Comparison of ENCODE assay signal across 11 mouse cellular contexts in genomic region chr16:91767165-91767701, GRCm38 (mm10). TPM values are rescaled to one million over a fixed set of nuclear protein-coding genes. Genes with fewer than 3 reads are reported as not detected.
DNase-seq lines count a peak whose midpoint lies in the region; ATAC-seq lines count a peak whose summit lies in the region.
"Had no signal": no experiment of that assay in that cellular context is flagged by ENCODE, and none has a peak within 500 bp of the region (broad histone marks: within the 10 kb centered on the region; RNA-seq: fewer than 3 reads in every experiment).

No protein-coding gene starts in this region.

- H3K27me3 ChIP-seq in kidney, embryonic 15.5 days = no peaks in the 10 kb centered on the region
- no peaks in the 10 kb centered on the region for H3K27me3 ChIP-seq in midbrain, embryonic 14.5 days (ENCODE audit: control insufficient read depth, insufficient read depth, low read length)
- H3K27me3 ChIP-seq: heart, embryonic 15.5 days; midbrain, embryonic 15.5 days; stomach, embryonic 15.5 days had no signal

- H3K4me2 ChIP-seq in kidney, embryonic 15.5 days = no peak overlapping the region
- no peak overlapping the region for H3K4me2 ChIP-seq in midbrain, embryonic 14.5 days (ENCODE audit: low read length)
- H3K4me2 ChIP-seq: heart, embryonic 15.5 days; midbrain, embryonic 15.5 days; stomach, embryonic 15.5 days had no signal

- no peak overlapping the region for H3K9ac ChIP-seq in kidney, embryonic 15.5 days
- no peak overlapping the region for H3K9ac ChIP-seq in midbrain, embryonic 14.5 days (replicated peaks; ENCODE audit: low read length)
- H3K9ac ChIP-seq: heart, embryonic 15.5 days; midbrain, embryonic 15.5 days; stomach, embryonic 15.5 days had no signal

- peaks cover 43% of the 10 kb centered on the region for H3K4me1 ChIP-seq in kidney, embryonic 15.5 days
- peaks cover 23% of the 10 kb centered on the region for H3K4me1 ChIP-seq in brown adipose tissue, adult 24 weeks (ENCODE audit: control insufficient read depth, insufficient read depth, insufficient read length, low read length)
- peaks cover 52% of the 10 kb centered on the region for H3K4me1 ChIP-seq in midbrain, embryonic 14.5 days (ENCODE audit: control insufficient read depth, insufficient read depth, low read length)

- ATAC-seq in kidney, embryonic 15.5 days (replicated peaks; ENCODE audit: low FRiP score) = no peak
- ATAC-seq in granulocyte monocyte progenitor cell, adult 5-6 weeks (replicated peaks; ENCODE audit: poor library complexity, severe bottlenecking) = peak; percentile 83
- ATAC-seq in midbrain, embryonic 14.5 days (ENCODE audit: low FRiP score, low TSS enrichment) = no peak
- no peak for ATAC-seq in erythroblast, adult 5-6 weeks (replicated peaks; ENCODE audit: low FRiP score, poor library complexity, severe bottlenecking)
- ATAC-seq: midbrain, embryonic 15.5 days had no signal

- no peak overlapping the region for H3K4me3 ChIP-seq in kidney, embryonic 15.5 days (replicated peaks)
- no peak overlapping the region for H3K4me3 ChIP-seq in brown adipose tissue, adult 24 weeks (ENCODE audit: insufficient read depth, low read depth, low read length)
- no peak overlapping the region for H3K4me3 ChIP-seq in midbrain, embryonic 14.5 days (replicated peaks; ENCODE audit: low read depth, low read length)
- H3K4me3 ChIP-seq: heart, embryonic 15.5 days; midbrain, embryonic 15.5 days; stomach, embryonic 15.5 days had no signal

- H3K36me3 ChIP-seq in kidney, embryonic 15.5 days = peaks cover 3% of the 10 kb centered on the region; the same call in 1 of the 2 replicates
- no peaks in the 10 kb centered on the region for H3K36me3 ChIP-seq in midbrain, embryonic 14.5 days (ENCODE audit: control insufficient read depth, insufficient read depth, low read length)
- H3K36me3 ChIP-seq: heart, embryonic 15.5 days; midbrain, embryonic 15.5 days; stomach, embryonic 15.5 days had no signal

- no peaks in the 10 kb centered on the region for H3K9me3 ChIP-seq in kidney, embryonic 15.5 days (replicated peaks)
- H3K9me3 ChIP-seq in midbrain, embryonic 14.5 days (ENCODE audit: control insufficient read depth, low read length) = no peaks in the 10 kb centered on the region
- H3K9me3 ChIP-seq: heart, embryonic 15.5 days; midbrain, embryonic 15.5 days; stomach, embryonic 15.5 days had no signal

- DNase-seq in kidney, adult 18-20 months = peak; percentile 57
- DNase-seq in 416B (ENCODE audit: low read depth) = peak; percentile 32
- no peak for DNase-seq in midbrain, embryonic 14.5 days
- DNase-seq in retina, embryonic 14.5 days (ENCODE audit: low spot score) = no peak

- H3K27ac ChIP-seq in kidney, embryonic 15.5 days = no peak overlapping the region
- peak overlapping the region; percentile 77 for H3K27ac ChIP-seq in brown adipose tissue, adult 24 weeks (replicated peaks; ENCODE audit: low read depth, low read length)
- no peak overlapping the region for H3K27ac ChIP-seq in midbrain, embryonic 14.5 days (replicated peaks; ENCODE audit: low read depth, low read length)
- H3K27ac ChIP-seq: heart, embryonic 15.5 days; midbrain, embryonic 15.5 days; stomach, embryonic 15.5 days had no signal

- 82% methylated on average over 11 of the region's 11 CpGs for WGBS in kidney, embryonic 15.5 days
- 89% methylated on average over 11 of the region's 11 CpGs for WGBS in midbrain, embryonic 14.5 days

RNA-seq across cellular contexts. Expression of gene Itsn1, which starts 38.2 kb away (rescaled TPM):
- 24.6 and 27.6 TPM in 2 replicates for polyA plus RNA-seq in kidney, embryonic 15.5 days (2015; fragmentation: Nextera tagmentation; extraction: Ambion mirVana)
- polyA plus RNA-seq in brown adipose tissue, adult 24 weeks (2012; ENCODE audit: insufficient read depth, insufficient read length, missing spikeins) = 35.6 and 57.0 TPM in 2 replicates
- total RNA-seq in granulocyte monocyte progenitor cell, adult 5-6 weeks (2014; fragmentation: Nextera tagmentation) = 9.3 and 10.7 TPM in 2 replicates
- total RNA-seq in granulocyte monocyte progenitor cell, adult 5-6 weeks (2017) = 5.0 and 7.0 TPM in 2 replicates
- 57.8 and 67.5 TPM in 2 replicates for polyA plus RNA-seq in midbrain, embryonic 14.5 days (2014; fragmentation: Nextera tagmentation; extraction: Ambion mirVana)
- 413 and 554 TPM in 2 replicates for total RNA-seq in erythroblast, adult 5-6 weeks (2015; ENCODE audit: low replicate concordance)
- 1,329 and 2,083 TPM in 2 replicates for total RNA-seq in erythroblast, adult 5-6 weeks (2017; ENCODE audit: low replicate concordance)

RNA-seq across cellular contexts. Expression of gene Cryzl1, which starts 38.5 kb away (rescaled TPM):
- polyA plus RNA-seq in kidney, embryonic 15.5 days (2015; fragmentation: Nextera tagmentation; extraction: Ambion mirVana) = 68.8 and 87.6 TPM in 2 replicates
- polyA plus RNA-seq in brown adipose tissue, adult 24 weeks (2012; ENCODE audit: insufficient read depth, insufficient read length, missing spikeins) = 41.2 and 41.5 TPM in 2 replicates
- total RNA-seq in granulocyte monocyte progenitor cell, adult 5-6 weeks (2014; fragmentation: Nextera tagmentation) = 43.5 and 55.5 TPM in 2 replicates
- total RNA-seq in granulocyte monocyte progenitor cell, adult 5-6 weeks (2017) = 65.5 and 85.7 TPM in 2 replicates
- polyA plus RNA-seq in midbrain, embryonic 14.5 days (2014; fragmentation: Nextera tagmentation; extraction: Ambion mirVana) = 113 and 135 TPM in 2 replicates
- 21.5 and 55.1 TPM in 2 replicates for total RNA-seq in erythroblast, adult 5-6 weeks (2015; ENCODE audit: low replicate concordance)
- 17.7 and 40.7 TPM in 2 replicates for total RNA-seq in erythroblast, adult 5-6 weeks (2017; ENCODE audit: low replicate concordance)

Comparison
In these comparisons a context has a peak if more than half of its experiments do, and no peak if none do; other contexts are left out.
1. DNase-seq: peak in kidney, adult 18-20 months (single experiment) and 416B (single experiment); none in midbrain, embryonic 14.5 days (single experiment) and retina, embryonic 14.5 days (single experiment).